Mouse (Mus musculus) lung, postnatal 0 days (tissue): ENCODE measurements around the gene Vrk1. TPM values are rescaled to one million over a fixed set of nuclear protein-coding genes. Genes with fewer than 3 reads are reported as not detected.
A peak's percentile ranks its signal among the peaks of the same experiment; 100 is the strongest.

Source experiments
- ATAC-seq: fragments of 200-750 bp; cut with Nextera tagmentation; 2 replicates; pipeline ENCODE4 v1.8.0; 2017; ENCODE audit warnings: moderate library complexity
- DNase-seq: peaks from one replicate; pipeline ENCODE4 v3.0.0-alpha.2; 2016; ENCODE audit warnings: low spot score
- H3K27ac ChIP-seq: fragments of 300-500 bp; sonication (generic); 2 replicates; pipeline ENCODE4 v1.5.1; 2014; ENCODE audit warnings: antibody characterized with exemption, mild to moderate bottlenecking, low read length, mixed read lengths
- H3K27me3 ChIP-seq: fragments of 300-500 bp; sonication (generic); replicated peaks from 2 replicates; pipeline ENCODE4 v1.6.1; 2014; ENCODE audit warnings: low read length, mixed read lengths; ENCODE audit not compliant: insufficient read depth
- H3K36me3 ChIP-seq: fragments of 300-500 bp; sonication (generic); 2 replicates; pipeline ENCODE4 v1.6.1; 2014; ENCODE audit warnings: low read length, mixed read lengths; ENCODE audit not compliant: insufficient read depth
- H3K4me1 ChIP-seq: fragments of 300-500 bp; sonication (generic); 2 replicates; pipeline ENCODE4 v1.6.1; 2014; ENCODE audit warnings: antibody characterized with exemption, low read depth, low read length, mixed read lengths; ENCODE audit not compliant: insufficient read depth
- H3K4me2 ChIP-seq: fragments of 300-500 bp; sonication (generic); replicated peaks from 2 replicates; pipeline ENCODE4 v1.6.1; 2014; ENCODE audit warnings: low read depth, mild to moderate bottlenecking, low read length, moderate library complexity, mixed read lengths
- H3K4me3 ChIP-seq: fragments of 300-500 bp; sonication (generic); 2 replicates; pipeline ENCODE4 v1.5.1; 2014; ENCODE audit warnings: low read depth, low read length
- H3K9ac ChIP-seq: fragments of 300-500 bp; sonication (generic); replicated peaks from 2 replicates; pipeline ENCODE4 v1.6.1; 2014; ENCODE audit warnings: low read depth, mild to moderate bottlenecking
- H3K9me3 ChIP-seq: fragments of 300-500 bp; sonication (generic); 2 replicates; pipeline ENCODE4 v1.6.1; 2016; ENCODE audit warnings: low read length, mixed read lengths
- CTCF ChIP-seq: IDR thresholded peaks from 2 replicates; pipeline ENCODE4 v1.5.1; 2016; ENCODE audit warnings: antibody characterized with exemption, mild to moderate bottlenecking
- EP300 ChIP-seq: IDR thresholded peaks from 2 replicates; pipeline ENCODE4 v1.6.1; 2016; ENCODE audit warnings: antibody characterized with exemption, mild to moderate bottlenecking, control low read depth
- WGBS: fragments of 180-500 bp; shearing (Covaris S2); extraction: QIAGEN DNeasy Blood & Tissue Kit; methylation state at CpG from one replicate; pipeline ENCODE4 v1.1.7; 2014; 5-methylcytosine and 5-hydroxymethylcytosine counted together
- polyA plus RNA-seq: library from polyadenylated mRNA; unstranded; fragments of >200 nt; fragmentation: Nextera tagmentation; extraction: Ambion mirVana; gene quantifications from 2 replicates; pipeline ENCODE4 v1.2.1, GENCODE M21; 2015

Gene Vrk1
- polyA plus RNA-seq, 1 experiment from 2014 or later: 23.6 TPM

DNA sequence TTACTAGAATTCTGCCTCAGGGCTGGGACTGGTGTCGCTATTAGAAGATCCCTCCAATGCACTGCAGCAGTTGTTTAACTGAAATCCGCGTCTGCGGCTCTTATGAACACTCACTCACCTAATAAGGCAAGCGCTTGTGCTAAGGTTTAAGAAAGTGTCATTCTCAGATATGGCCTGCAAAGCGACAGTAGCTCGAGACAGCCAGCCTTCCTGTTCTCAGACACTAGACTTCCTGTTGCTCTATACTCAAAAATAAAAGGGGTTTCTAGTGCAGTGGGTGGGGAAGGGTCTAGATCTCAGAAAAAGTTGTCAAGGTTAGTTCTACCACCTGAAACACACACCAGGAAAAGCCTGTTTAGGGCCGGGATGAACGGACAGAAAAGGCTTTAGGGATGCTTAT, 21.9 kb downstream of the Vrk1 start:
- no peaks in the 10 kb centered on the region for H3K36me3 ChIP-seq

DNA sequence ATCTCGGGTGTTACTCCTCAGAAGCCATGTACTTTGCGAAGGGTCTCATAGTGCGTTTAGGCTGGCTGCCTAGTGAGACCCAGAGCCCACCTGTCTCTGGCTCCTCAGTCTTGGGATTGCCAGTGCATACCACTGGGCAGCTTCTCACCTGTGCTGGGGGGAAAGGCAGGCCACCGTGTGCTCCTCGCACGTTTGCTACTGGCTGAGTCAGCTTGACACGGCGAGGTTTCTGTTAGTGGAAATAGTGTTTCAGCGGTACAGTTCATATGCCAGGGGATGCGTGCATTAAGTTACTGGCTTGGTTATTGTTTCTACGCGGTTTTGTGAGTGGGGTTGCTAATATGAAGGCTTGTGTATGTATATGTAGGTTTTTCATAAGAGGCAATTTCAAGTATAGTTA, 22.3 kb downstream of the Vrk1 start:
- ATAC-seq (no peak), DNase-seq (no peak)
- Histone ChIP-seq H3K27ac (no peak overlapping the region), H3K4me2 (no peak overlapping the region), H3K36me3 (no peaks in the 10 kb centered on the region), H3K9me3 (no peaks in the 10 kb centered on the region), H3K27me3 (no peaks in the 10 kb centered on the region), H3K9ac (no peak overlapping the region), H3K4me3 (no peak overlapping the region), H3K4me1 (no peaks in the 10 kb centered on the region)
- 91% methylated on average over 12 of the region's 12 CpGs for WGBS
- no peak for TF ChIP-seq EP300

More for the DNA sequence above, 21.9 kb downstream of the Vrk1 start:
- no peak for DNase-seq
- Histone ChIP-seq H3K9me3 (no peaks in the 10 kb centered on the region), H3K4me1 (no peaks in the 10 kb centered on the region), H3K4me2 (no peak overlapping the region), H3K27me3 (no peaks in the 10 kb centered on the region), H3K27ac (no peak overlapping the region), H3K4me3 (no peak overlapping the region), H3K9ac (no peak overlapping the region)
- WGBS: 58% methylated on average over 9 of the region's 9 CpGs
- ATAC-seq: no peak
- TF ChIP-seq CTCF: no peak
- TF ChIP-seq EP300: no peak

DNA sequence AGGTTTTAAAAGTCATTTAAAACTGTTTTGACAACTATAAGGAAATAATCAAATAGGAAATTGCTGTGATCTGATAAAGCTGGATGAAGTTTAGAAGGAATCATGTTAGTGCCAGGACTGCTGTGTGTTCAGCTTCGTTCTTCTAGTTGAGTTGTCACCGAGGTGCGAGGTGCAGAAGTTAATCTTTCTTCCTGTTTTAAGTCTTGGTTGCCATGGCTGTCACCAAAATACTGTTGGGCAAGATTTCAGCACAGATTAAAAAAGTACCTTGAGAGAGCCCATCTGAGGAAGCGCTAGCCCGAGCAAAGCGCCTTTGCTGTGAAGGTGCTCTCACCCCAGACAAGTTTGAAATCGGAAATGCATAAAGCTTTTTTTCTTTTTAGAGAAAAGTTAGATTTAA, 24.2 kb downstream of the Vrk1 start:
- Histone ChIP-seq H3K9ac (no peak overlapping the region), H3K4me1 (no peaks in the 10 kb centered on the region), H3K27me3 (no peaks in the 10 kb centered on the region), H3K9me3 (no peaks in the 10 kb centered on the region), H3K4me2 (no peak overlapping the region), H3K36me3 (no peaks in the 10 kb centered on the region; the same call in 1 of the 2 replicates), H3K4me3 (no peak overlapping the region), H3K27ac (no peak overlapping the region)
- WGBS: 61% methylated on average over 7 of the region's 7 CpGs
- no peak for ATAC-seq
- TF ChIP-seq CTCF: no peak
- peak; percentile 55 for DNase-seq

DNA sequence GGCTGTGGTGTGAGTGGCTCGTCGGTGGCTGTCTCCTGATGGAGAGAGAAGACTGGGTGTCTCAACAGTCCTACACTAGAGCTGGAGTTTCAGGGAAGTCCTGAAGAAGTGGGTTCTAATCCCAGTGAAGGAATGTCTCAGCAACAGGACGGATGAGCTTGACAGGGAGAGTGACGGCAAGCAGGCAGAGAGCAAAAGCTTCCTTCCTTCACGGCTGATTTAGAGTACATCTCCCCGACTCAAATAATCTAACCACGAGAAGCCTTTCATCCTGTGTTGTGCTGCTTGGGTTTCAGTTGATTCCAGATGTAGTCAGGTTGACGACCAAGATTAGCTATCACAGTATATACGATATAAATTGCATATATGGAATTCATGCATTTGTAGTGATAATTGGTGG, 24.7 kb downstream of the Vrk1 start:
- whole genome bisulfite sequencing: 79% methylated on average over 9 of the region's 9 CpGs
- no peak for DNase-seq
- H3K4me1 ChIP-seq: no peaks in the 10 kb centered on the region

DNA sequence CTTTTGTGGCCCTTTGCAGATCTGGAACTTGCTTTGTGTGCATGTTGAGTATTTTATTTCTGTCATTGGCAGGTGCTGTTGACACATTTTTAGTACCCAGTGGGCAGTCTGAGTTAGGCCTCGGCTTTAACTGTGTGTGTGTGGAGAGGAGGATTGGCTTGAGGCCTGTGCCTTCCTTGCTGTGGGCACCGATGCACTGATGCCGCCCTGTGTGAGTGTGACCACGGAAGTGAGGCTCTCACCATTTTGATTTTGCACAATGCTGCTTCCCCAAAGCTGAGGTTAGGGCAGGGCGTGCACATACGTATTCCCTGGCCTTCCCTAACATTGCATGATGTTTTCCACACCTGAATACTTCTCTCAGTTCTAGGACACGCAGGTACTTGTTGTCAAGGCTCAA, 30.2 kb downstream of the Vrk1 start:
- DNase-seq: no peak
- no peak for ATAC-seq
- H3K9me3 ChIP-seq: no peaks in the 10 kb centered on the region
- no peak for TF ChIP-seq EP300
- no peaks in the 10 kb centered on the region for H3K4me1 ChIP-seq
- 92% methylated on average over 7 of the region's 7 CpGs for WGBS
- H3K27me3 ChIP-seq: no peaks in the 10 kb centered on the region
- H3K9ac ChIP-seq: no peak overlapping the region
- no peak overlapping the region for H3K27ac ChIP-seq
- H3K4me2 ChIP-seq: no peak overlapping the region
- H3K4me3 ChIP-seq: no peak overlapping the region
- H3K36me3 ChIP-seq: peaks cover 7% of the 10 kb centered on the region; the same call in 1 of the 2 replicates

More for the DNA sequence above, 24.7 kb downstream of the Vrk1 start:
- no peaks in the 10 kb centered on the region for H3K9me3 ChIP-seq
- H3K4me2 ChIP-seq: no peak overlapping the region
- TF ChIP-seq CTCF: no peak
- no peak for TF ChIP-seq EP300
- H3K27ac ChIP-seq: no peak overlapping the region
- no peaks in the 10 kb centered on the region; the same call in 1 of the 2 replicates for H3K36me3 ChIP-seq
- no peak for ATAC-seq
- no peak overlapping the region for H3K9ac ChIP-seq
- H3K4me3 ChIP-seq: no peak overlapping the region
- H3K27me3 ChIP-seq: no peaks in the 10 kb centered on the region

DNA sequence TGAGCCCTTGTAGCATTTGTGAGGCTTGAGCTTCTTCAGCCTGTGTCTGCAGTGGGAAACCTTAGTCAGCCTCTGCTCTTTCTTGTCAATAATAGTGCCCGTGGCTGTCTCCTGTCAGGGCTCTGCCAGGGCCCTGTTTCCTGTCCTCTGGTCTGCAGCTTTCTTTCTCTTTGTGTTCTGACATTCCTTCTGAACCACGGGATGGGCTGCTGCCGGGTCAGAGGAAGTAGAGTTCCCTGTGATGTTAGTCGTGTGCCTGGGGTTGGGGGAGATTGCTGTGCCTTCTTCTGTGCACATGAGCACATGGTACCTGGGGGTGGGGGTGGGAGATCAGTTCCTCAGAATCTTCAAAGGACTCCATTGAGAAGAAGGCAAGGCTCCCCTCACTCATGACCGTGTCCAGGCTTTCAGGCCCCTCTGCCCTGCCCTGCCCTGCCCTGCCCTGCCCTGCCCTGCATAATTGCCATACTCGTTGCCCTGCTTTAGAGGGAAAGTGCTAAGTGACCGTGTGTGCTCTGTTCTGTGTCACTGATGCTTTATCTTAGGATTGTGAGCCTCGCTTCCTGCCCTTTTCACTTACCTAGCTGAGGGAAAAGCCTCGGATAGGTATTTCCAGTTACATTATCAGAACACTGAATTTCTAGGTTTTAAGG, 36.2 kb downstream of the Vrk1 start:
- Histone ChIP-seq H3K9me3 (no peaks in the 10 kb centered on the region), H3K4me3 (no peak overlapping the region), H3K27ac (no peak overlapping the region), H3K4me2 (no peak overlapping the region), H3K4me1 (no peaks in the 10 kb centered on the region), H3K27me3 (no peaks in the 10 kb centered on the region), H3K36me3 (peaks cover 7% of the 10 kb centered on the region; the same call in 1 of the 2 replicates), H3K9ac (no peak overlapping the region)
- TF ChIP-seq EP300 (no peak), CTCF (no peak)
- WGBS: 31% methylated on average over 9 of the region's 9 CpGs
- no peak for DNase-seq
- ATAC-seq: peak; percentile 60

DNA sequence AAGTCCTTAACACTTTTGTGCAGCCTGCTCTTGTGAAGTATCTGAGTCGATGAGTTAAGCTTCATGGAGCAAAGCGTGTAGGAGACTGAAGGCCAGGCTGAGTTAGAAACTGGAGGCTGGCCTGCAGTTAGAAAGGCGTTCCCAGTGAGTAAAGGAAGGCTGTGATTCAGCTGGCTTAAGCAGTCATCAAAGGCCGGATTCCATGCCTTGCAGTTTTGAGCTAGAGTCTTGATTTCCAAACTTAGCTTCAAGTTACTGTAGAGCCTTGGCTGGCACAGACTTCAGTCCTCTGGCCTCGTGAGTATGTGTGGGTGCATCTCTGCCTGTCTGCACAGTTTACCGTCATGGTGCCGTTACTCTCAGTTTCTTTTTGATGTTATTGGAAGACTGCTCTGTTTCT, 42.2 kb downstream of the Vrk1 start:
- Histone ChIP-seq H3K4me3 (no peak overlapping the region), H3K9ac (no peak overlapping the region), H3K27ac (no peak overlapping the region), H3K9me3 (no peaks in the 10 kb centered on the region), H3K4me1 (no peaks in the 10 kb centered on the region), H3K36me3 (no peaks in the 10 kb centered on the region), H3K4me2 (no peak overlapping the region), H3K27me3 (no peaks in the 10 kb centered on the region)
- no peak for ATAC-seq
- WGBS: 88% methylated on average over 7 of the region's 7 CpGs
- no peak for DNase-seq
- TF ChIP-seq EP300 (no peak), CTCF (no peak)
